Mouse (Mus musculus): Measurements from ENCODE around the gene Gsap. TPM values are rescaled to one million over a fixed set of nuclear protein-coding genes. Genes with fewer than 3 reads are reported as not detected.

Gene Gsap
- polyA plus RNA-seq, 1 experiment from 2014 or later: 15.5 TPM

DNA sequence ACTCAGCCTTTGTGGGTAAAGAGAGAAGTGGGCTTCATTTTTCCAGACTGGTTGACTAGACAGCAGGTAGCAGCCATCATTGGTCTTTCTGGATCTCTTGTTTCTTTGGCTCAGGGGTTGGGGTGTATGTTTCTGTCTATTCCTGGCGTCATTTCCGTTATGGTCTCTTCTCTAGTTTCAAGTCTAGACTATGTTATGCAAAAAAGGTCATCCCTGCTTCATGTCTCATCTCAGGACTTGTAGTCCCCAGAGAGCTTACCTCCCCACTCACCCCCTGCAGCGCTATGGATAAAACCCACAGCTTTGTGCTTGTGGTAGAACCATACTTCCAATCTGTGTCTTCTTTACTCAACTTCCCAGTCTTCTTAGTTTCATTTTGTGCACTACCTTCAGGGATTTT lies 18.1 kb downstream of the Gsap start:
- no peak overlapping the region for H3K4me2 ChIP-seq (replicated peaks)
- DNase-seq (ENCODE audit: low spot score) (no peak), ATAC-seq (ENCODE audit: low FRiP score) (no peak)
- H3K27ac ChIP-seq: no peak overlapping the region
- H3K9ac ChIP-seq: no peak overlapping the region
- no peak overlapping the region for H3K4me3 ChIP-seq (replicated peaks; ENCODE audit: low read length)
- H3K36me3 ChIP-seq (replicated peaks; ENCODE audit: control insufficient read depth, insufficient read depth): no peaks in the 10 kb centered on the region
- no peaks in the 10 kb centered on the region for H3K27me3 ChIP-seq (ENCODE audit: control insufficient read depth, insufficient read depth, low read length)
- no peaks in the 10 kb centered on the region for H3K9me3 ChIP-seq (ENCODE audit: control insufficient read depth, low read length)
- no peaks in the 10 kb centered on the region for H3K4me1 ChIP-seq (replicated peaks; ENCODE audit: control insufficient read depth, insufficient read depth, low read length)
- 93% methylated on average over 3 of the region's 3 CpGs for WGBS

- no peak overlapping the region for H3K4me3 ChIP-seq (replicated peaks; ENCODE audit: low read length)
- 92% methylated on average over 4 of the region's 4 CpGs for WGBS
- ATAC-seq (ENCODE audit: low FRiP score): no peak
- no peak overlapping the region for H3K27ac ChIP-seq
- no peak for DNase-seq (ENCODE audit: low spot score)
- no peaks in the 10 kb centered on the region for H3K9me3 ChIP-seq (ENCODE audit: control insufficient read depth, low read length)
- H3K9ac ChIP-seq: no peak overlapping the region
- H3K4me2 ChIP-seq (replicated peaks): no peak overlapping the region
- H3K36me3 ChIP-seq (replicated peaks; ENCODE audit: control insufficient read depth, insufficient read depth): no peaks in the 10 kb centered on the region
- no peaks in the 10 kb centered on the region for H3K4me1 ChIP-seq (replicated peaks; ENCODE audit: control insufficient read depth, insufficient read depth, low read length)
- H3K27me3 ChIP-seq (ENCODE audit: control insufficient read depth, insufficient read depth, low read length): no peaks in the 10 kb centered on the region
Observed at GRCm38 (mm10) chr5:21206014-21206413, 20.0 kb downstream of the Gsap start.

DNA sequence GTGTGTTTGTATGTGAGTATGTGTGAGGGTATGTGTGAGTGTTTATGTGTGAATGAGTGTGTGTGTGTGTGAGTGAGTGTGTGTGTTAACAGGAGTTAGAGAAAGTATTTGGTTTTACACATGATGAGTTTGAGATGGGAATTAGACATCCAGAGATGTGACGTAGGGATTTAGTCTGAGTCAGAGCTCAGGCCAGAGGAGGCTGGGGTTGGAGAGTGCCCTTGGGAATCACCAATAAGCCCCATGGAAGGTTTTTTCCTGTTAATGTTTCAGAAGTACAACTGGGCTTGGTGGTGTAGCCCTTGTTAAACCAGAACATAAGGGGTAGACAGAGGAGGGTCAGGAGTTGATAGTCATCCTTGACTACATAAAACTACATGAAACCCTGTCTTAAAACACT lies 25.4 kb downstream of the Gsap start:
- WGBS: 89% methylated on average over 1 of the region's 1 CpGs
- no peak overlapping the region for H3K27ac ChIP-seq
- ATAC-seq (ENCODE audit: low FRiP score) (no peak), DNase-seq (ENCODE audit: low spot score) (no peak)
- H3K27me3 ChIP-seq (ENCODE audit: control insufficient read depth, insufficient read depth, low read length): no peaks in the 10 kb centered on the region
- no peak overlapping the region for H3K4me3 ChIP-seq (replicated peaks; ENCODE audit: low read length)
- no peak overlapping the region for H3K4me2 ChIP-seq (replicated peaks)
- no peaks in the 10 kb centered on the region for H3K9me3 ChIP-seq (ENCODE audit: control insufficient read depth, low read length)
- H3K9ac ChIP-seq: no peak overlapping the region
- H3K4me1 ChIP-seq (replicated peaks; ENCODE audit: control insufficient read depth, insufficient read depth, low read length): no peaks in the 10 kb centered on the region
- no peaks in the 10 kb centered on the region for H3K36me3 ChIP-seq (replicated peaks; ENCODE audit: control insufficient read depth, insufficient read depth)

GRCm38 (mm10) chr5:21212933-21213332 lies 26.9 kb downstream of the Gsap start:
- Histone ChIP-seq H3K4me1 (replicated peaks; ENCODE audit: control insufficient read depth, insufficient read depth, low read length) (no peaks in the 10 kb centered on the region), H3K9me3 (ENCODE audit: control insufficient read depth, low read length) (no peaks in the 10 kb centered on the region), H3K27ac (no peak overlapping the region), H3K4me3 (replicated peaks; ENCODE audit: low read length) (no peak overlapping the region), H3K27me3 (ENCODE audit: control insufficient read depth, insufficient read depth, low read length) (no peaks in the 10 kb centered on the region), H3K36me3 (replicated peaks; ENCODE audit: control insufficient read depth, insufficient read depth) (no peaks in the 10 kb centered on the region), H3K4me2 (replicated peaks) (no peak overlapping the region), H3K9ac (no peak overlapping the region)
- DNase-seq (ENCODE audit: low spot score) (no peak), ATAC-seq (ENCODE audit: low FRiP score) (no peak)
- WGBS: 86% methylated on average over 3 of the region's 3 CpGs

DNA sequence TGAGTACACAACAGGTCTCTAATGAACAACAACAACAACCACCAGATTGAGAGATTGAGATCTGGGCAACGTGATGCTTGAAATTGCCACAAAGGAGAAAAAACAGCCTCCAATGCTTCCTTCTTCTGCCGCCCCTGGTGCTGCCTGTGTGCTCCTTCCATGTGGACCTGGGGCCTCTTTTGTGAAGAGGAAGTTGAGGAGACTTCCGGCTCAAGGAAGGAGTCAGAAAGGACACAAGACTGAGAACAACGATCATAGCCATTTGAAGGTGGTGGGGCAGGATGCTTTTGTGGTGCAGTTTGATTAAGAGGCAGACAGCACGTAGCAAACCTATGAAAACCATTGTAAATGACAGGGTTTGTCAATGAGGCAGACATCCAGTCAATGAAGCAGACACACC lies 27.7 kb downstream of the Gsap start:
- Histone ChIP-seq H3K9me3 (ENCODE audit: control insufficient read depth, low read length) (no peaks in the 10 kb centered on the region), H3K36me3 (replicated peaks; ENCODE audit: control insufficient read depth, insufficient read depth) (no peaks in the 10 kb centered on the region), H3K27ac (no peak overlapping the region), H3K4me3 (replicated peaks; ENCODE audit: low read length) (no peak overlapping the region), H3K27me3 (ENCODE audit: control insufficient read depth, insufficient read depth, low read length) (no peaks in the 10 kb centered on the region), H3K4me1 (replicated peaks; ENCODE audit: control insufficient read depth, insufficient read depth, low read length) (no peaks in the 10 kb centered on the region), H3K9ac (no peak overlapping the region), H3K4me2 (replicated peaks) (no peak overlapping the region)
- no peak for ATAC-seq (ENCODE audit: low FRiP score)
- no peak for DNase-seq (ENCODE audit: low spot score)
- WGBS: 86% methylated on average over 5 of the region's 5 CpGs

DNA sequence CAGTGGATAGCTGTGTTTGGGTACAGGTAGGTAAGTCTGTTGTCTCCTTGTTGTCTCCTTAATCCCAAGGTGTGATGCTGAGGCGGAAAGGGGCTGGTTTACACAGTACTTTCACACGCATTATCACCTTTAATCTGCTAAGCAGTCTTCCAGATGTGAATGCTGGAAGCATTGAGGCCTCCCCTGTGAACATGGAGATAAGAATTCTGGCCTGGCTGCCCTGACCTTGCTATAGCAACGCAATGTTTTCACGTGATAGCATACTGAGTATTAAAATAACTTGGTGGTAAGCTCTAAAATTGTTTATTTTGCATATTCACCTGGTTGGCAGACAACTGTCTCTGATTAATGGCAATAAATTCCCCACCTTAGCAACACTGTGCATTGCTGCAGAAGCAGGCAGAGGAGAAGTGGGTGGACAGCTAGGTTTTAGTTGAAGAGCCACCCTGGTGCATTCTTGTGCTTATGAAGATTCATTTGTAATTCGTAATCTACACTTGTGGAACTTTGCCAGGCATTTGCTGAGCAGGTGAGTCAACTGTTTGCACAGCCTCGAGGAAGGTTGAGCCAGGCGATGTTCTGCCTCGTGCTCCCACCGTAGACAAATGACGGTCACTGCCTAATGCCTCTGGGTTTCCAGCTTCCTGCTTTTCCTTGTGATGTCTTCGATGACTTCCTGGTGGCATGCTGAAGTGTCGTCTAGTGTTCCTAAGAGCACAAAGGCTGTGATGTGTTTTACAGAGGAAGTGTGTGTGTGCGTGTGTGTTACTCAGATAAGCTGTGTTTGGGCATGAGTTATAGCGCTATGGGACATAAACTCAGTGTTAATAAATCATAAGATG lies 31.6 kb downstream of the Gsap start:
- WGBS: 88% methylated on average over 14 of the region's 14 CpGs
- Histone ChIP-seq H3K4me1 (replicated peaks; ENCODE audit: control insufficient read depth, insufficient read depth, low read length) (no peaks in the 10 kb centered on the region), H3K9me3 (ENCODE audit: control insufficient read depth, low read length) (no peaks in the 10 kb centered on the region), H3K36me3 (replicated peaks; ENCODE audit: control insufficient read depth, insufficient read depth) (no peaks in the 10 kb centered on the region), H3K27ac (no peak overlapping the region), H3K27me3 (ENCODE audit: control insufficient read depth, insufficient read depth, low read length) (no peaks in the 10 kb centered on the region), H3K9ac (no peak overlapping the region), H3K4me2 (replicated peaks) (no peak overlapping the region), H3K4me3 (replicated peaks; ENCODE audit: low read length) (no peak overlapping the region)
- ATAC-seq (ENCODE audit: low FRiP score): no peak
- DNase-seq (ENCODE audit: low spot score): no peak

DNA sequence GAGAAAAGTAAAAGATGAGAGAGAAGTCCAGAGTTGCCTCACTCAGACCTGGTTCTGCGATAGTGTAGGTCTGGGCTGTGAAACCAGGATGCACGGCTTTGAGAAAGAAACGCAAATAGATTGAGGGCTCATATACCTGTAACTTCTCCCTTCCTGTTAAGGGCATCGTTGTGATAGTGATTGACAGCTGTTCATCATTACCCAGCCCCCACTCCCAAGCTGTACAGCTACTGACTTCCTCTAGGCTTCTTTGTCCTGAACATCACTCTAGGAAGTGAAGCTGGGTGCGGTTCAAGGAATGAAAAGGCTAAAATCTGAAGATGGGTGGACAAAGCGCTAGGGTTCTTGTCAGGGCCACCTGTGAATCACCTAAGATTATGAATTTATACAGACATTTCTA lies 46.8 kb downstream of the Gsap start:
- Histone ChIP-seq H3K4me3 (replicated peaks; ENCODE audit: low read length) (no peak overlapping the region), H3K27ac (no peak overlapping the region), H3K9me3 (ENCODE audit: control insufficient read depth, low read length) (0 out of 2 replicates have a peak, but pooled peaks cover 4% of the 10 kb centered on the region), H3K9ac (no peak overlapping the region), H3K27me3 (ENCODE audit: control insufficient read depth, insufficient read depth, low read length) (no peaks in the 10 kb centered on the region), H3K4me1 (replicated peaks; ENCODE audit: control insufficient read depth, insufficient read depth, low read length) (no peaks in the 10 kb centered on the region), H3K4me2 (replicated peaks) (no peak overlapping the region), H3K36me3 (replicated peaks; ENCODE audit: control insufficient read depth, insufficient read depth) (no peaks in the 10 kb centered on the region)
- ATAC-seq (ENCODE audit: low FRiP score) (no peak), DNase-seq (ENCODE audit: low spot score) (no peak)
- WGBS: 96% methylated on average over 6 of the region's 6 CpGs

- DNase-seq (ENCODE audit: low spot score): no peak
- no peak overlapping the region for H3K4me3 ChIP-seq (replicated peaks; ENCODE audit: low read length)
- H3K9me3 ChIP-seq (ENCODE audit: control insufficient read depth, low read length): 0 out of 2 replicates have a peak, but pooled peaks cover 3% of the 10 kb centered on the region
- no peak overlapping the region for H3K9ac ChIP-seq
- no peaks in the 10 kb centered on the region for H3K27me3 ChIP-seq (ENCODE audit: control insufficient read depth, insufficient read depth, low read length)
- H3K4me1 ChIP-seq (replicated peaks; ENCODE audit: control insufficient read depth, insufficient read depth, low read length): no peaks in the 10 kb centered on the region
- ATAC-seq (ENCODE audit: low FRiP score): no peak
- no peak overlapping the region for H3K27ac ChIP-seq
- no peak overlapping the region for H3K4me2 ChIP-seq (replicated peaks)
- 86% methylated on average over 1 of the region's 1 CpGs for WGBS
- H3K36me3 ChIP-seq (replicated peaks; ENCODE audit: control insufficient read depth, insufficient read depth): no peaks in the 10 kb centered on the region
Observed at GRCm38 (mm10) chr5:21244575-21244974, 58.5 kb downstream of the Gsap start.

DNA sequence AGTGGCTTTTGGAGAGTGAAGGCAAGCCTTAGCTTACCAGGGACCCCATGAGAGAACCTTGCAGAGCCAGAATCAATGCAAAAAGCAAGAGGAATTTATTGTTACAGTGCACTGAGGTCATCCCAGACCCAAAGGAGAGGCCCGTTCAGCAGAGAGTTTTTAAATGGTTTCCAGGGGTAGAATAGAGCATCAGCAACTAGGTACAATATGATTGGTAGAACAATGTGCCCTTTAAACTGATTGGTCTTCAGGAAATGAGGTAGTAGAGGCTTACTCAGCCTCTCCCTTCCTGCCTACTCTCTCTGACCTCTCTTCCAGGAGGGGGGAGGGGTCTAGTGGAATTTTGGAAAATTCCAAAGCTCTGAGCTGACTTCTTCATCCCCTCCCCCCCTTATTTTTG lies 59.2 kb downstream of the Gsap start:
- DNase-seq (ENCODE audit: low spot score) (no peak), ATAC-seq (ENCODE audit: low FRiP score) (no peak)
- no peak overlapping the region for H3K9ac ChIP-seq
- 0 out of 2 replicates have a peak, but pooled peaks cover 3% of the 10 kb centered on the region for H3K9me3 ChIP-seq (ENCODE audit: control insufficient read depth, low read length)
- no peaks in the 10 kb centered on the region for H3K4me1 ChIP-seq (replicated peaks; ENCODE audit: control insufficient read depth, insufficient read depth, low read length)
- WGBS: 94% methylated on average over 1 of the region's 1 CpGs
- no peak overlapping the region for H3K4me2 ChIP-seq (replicated peaks)
- H3K36me3 ChIP-seq (replicated peaks; ENCODE audit: control insufficient read depth, insufficient read depth): no peaks in the 10 kb centered on the region
- H3K27ac ChIP-seq: no peak overlapping the region
- no peaks in the 10 kb centered on the region for H3K27me3 ChIP-seq (ENCODE audit: control insufficient read depth, insufficient read depth, low read length)
- no peak overlapping the region for H3K4me3 ChIP-seq (replicated peaks; ENCODE audit: low read length)

Measured in hindbrain, embryonic 14.5 days (tissue).